Mouse (Mus musculus) stomach, postnatal 0 days (tissue): ENCODE measurements around the gene Ankrd23. TPM values are rescaled to one million over a fixed set of nuclear protein-coding genes. Genes with fewer than 3 reads are reported as not detected.

Experiments used
- ATAC-seq: fragments of 200-750 bp; cut with Nextera tagmentation; 2 replicates; pipeline ENCODE4 v1.8.0; 2017; ENCODE audit not compliant: low FRiP score, low TSS enrichment
- DNase-seq: peaks from one replicate; pipeline ENCODE4 v3.0.0-alpha.2; 2016; ENCODE audit warnings: low spot score
- H3K27ac ChIP-seq: fragments of 300-500 bp; sonication (generic); replicated peaks from 2 replicates; pipeline ENCODE4 v1.5.1; 2014; ENCODE audit warnings: mild to moderate bottlenecking, control low read depth
- H3K27me3 ChIP-seq: fragments of 300-500 bp; sonication (generic); 2 replicates; pipeline ENCODE4 v1.6.1; 2014; ENCODE audit warnings: low read length; ENCODE audit not compliant: control insufficient read depth, insufficient read depth
- H3K36me3 ChIP-seq: fragments of 300-500 bp; sonication (generic); 2 replicates; pipeline ENCODE4 v1.6.1; 2014; ENCODE audit warnings: low read length, mixed read lengths; ENCODE audit not compliant: control insufficient read depth, insufficient read depth
- H3K4me1 ChIP-seq: fragments of 300-500 bp; sonication (generic); replicated peaks from 2 replicates; pipeline ENCODE4 v1.6.1; 2014; ENCODE audit warnings: antibody characterized with exemption; ENCODE audit not compliant: control insufficient read depth, insufficient read depth
- H3K4me2 ChIP-seq: fragments of 300-500 bp; sonication (generic); replicated peaks from 2 replicates; pipeline ENCODE4 v1.6.1; 2014; ENCODE audit warnings: low read depth, mild to moderate bottlenecking, control low read depth, moderate library complexity
- H3K4me3 ChIP-seq: fragments of 300-500 bp; sonication (generic); 2 replicates; pipeline ENCODE4 v1.5.1; 2014; ENCODE audit warnings: low read depth, low read length, control low read depth
- H3K9ac ChIP-seq: fragments of 300-500 bp; sonication (generic); 2 replicates; pipeline ENCODE4 v1.6.1; 2014; ENCODE audit warnings: mild to moderate bottlenecking, low read length, control low read depth, mixed read lengths
- H3K9me3 ChIP-seq: fragments of 300-500 bp; sonication (generic); 2 replicates; pipeline ENCODE4 v1.6.1; 2016; ENCODE audit warnings: low read length; ENCODE audit not compliant: control insufficient read depth
- CTCF ChIP-seq: IDR thresholded peaks from 2 replicates; pipeline ENCODE4 v1.5.1; 2016; ENCODE audit warnings: antibody characterized with exemption, low read depth, mild to moderate bottlenecking, moderate library complexity
- EP300 ChIP-seq: optimal IDR thresholded peaks from 2 replicates; pipeline ENCODE3; 2016; ENCODE audit warnings: antibody characterized with exemption
- WGBS: fragments of 180-500 bp; shearing (Covaris S2); extraction: QIAGEN DNeasy Blood & Tissue Kit; methylation state at CpG from one replicate; pipeline ENCODE4 v1.1.7; 2014; 5-methylcytosine and 5-hydroxymethylcytosine counted together
- polyA plus RNA-seq: library from polyadenylated mRNA; unstranded; fragments of >200 nt; fragmentation: Nextera tagmentation; extraction: Ambion mirVana; gene quantifications from 2 replicates; pipeline ENCODE4 v1.2.1, GENCODE M21; 2015

The Ankrd23 gene
- polyA plus RNA-seq, 1 experiment from 2014 or later, result 6.1 TPM

DNA sequence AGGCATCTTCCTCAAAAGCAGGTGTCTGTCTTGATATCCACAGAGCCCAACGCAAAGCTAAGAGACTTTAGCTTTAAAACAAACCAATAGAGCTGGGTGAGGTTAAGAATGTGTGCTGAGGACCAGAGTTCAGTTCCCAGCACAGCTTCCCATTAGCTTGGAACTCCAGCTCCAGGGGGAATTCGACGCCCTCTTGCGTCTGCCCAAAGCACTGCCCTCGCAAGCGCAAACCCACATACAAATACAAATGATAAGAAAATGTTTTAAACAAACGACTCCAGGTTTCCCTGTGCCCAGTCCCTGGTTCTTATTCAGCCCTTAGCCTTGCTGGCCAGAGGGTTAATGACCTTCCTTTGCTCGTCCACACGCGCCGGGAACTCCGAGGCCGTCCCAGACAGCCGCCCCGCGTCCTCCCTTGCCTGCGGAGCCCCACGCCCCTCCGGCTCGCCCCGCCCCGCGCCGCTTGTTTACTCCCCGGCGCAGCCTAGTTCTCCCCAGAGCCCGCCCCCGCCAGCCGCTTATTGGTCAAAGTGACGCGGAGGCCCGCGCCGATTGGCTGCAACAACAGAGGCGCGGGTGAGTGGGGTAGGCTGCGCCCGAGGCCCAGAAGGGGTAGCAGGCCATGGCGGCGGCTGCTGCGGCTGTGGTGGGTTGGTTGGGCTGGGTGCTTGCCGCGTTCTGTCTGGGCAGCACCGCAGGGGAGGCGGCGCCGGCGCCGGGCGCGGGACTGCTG, 25.2 kb downstream of the Ankrd23 start, which contains the start of gene Cnnm3:
Gene Cnnm3, plus strand, starts transcription at position 579 of the 733 bp plus-strand sequence.
- 2% methylated on average over 50 of the region's 51 CpGs for WGBS
- H3K27me3 ChIP-seq, result no peaks in the 10 kb centered on the region
- H3K4me1 ChIP-seq, result peaks cover 2% of the 10 kb centered on the region; the same call in 1 of the 2 replicates
- H3K36me3 ChIP-seq, result no peaks in the 10 kb centered on the region
- H3K4me2 ChIP-seq, result peak within 1 kb of the TSS; percentile 96
- peak within 1 kb of the TSS; percentile 98 for H3K4me3 ChIP-seq
- ATAC-seq, result peak; percentile 98
- peak; percentile 100 for DNase-seq
- TF ChIP-seq CTCF (peak; percentile 65), EP300 (peak; percentile 94)
- no peaks in the 10 kb centered on the region for H3K9me3 ChIP-seq
- H3K9ac ChIP-seq, result peak within 1 kb of the TSS; percentile 96
- peak within 1 kb of the TSS; percentile 98 for H3K27ac ChIP-seq

DNA sequence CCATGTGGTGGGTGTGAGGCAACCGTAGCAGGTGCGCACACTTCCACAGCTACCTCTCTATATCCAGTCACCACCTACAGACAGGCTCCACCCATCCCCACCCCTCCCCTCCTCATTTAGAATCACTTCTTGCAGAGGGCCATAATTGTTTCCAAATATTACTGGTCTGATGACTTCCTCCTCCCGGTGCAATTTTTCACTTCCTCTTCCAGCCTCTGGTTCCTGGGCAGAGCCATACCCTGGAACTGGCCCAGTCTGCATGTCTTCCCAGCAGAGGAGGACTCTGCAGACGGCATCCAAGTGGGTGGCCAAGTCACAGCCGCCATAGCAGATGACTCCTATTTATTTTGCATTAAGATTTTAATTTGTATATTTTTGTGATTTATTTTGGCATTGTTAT, 28.4 kb downstream of the Ankrd23 start:
- Histone ChIP-seq H3K27me3 (no peaks in the 10 kb centered on the region), H3K36me3 (no peaks in the 10 kb centered on the region), H3K4me3 (no peak overlapping the region), H3K9ac (no peak overlapping the region), H3K4me2 (no peak overlapping the region), H3K9me3 (no peaks in the 10 kb centered on the region), H3K4me1 (no peaks in the 10 kb centered on the region; the same call in 1 of the 2 replicates), H3K27ac (no peak overlapping the region)
- ATAC-seq (no peak), DNase-seq (no peak)
- 60% methylated on average over 5 of the region's 5 CpGs for WGBS
- TF ChIP-seq EP300, result no peak
- TF ChIP-seq CTCF, result no peak

DNA sequence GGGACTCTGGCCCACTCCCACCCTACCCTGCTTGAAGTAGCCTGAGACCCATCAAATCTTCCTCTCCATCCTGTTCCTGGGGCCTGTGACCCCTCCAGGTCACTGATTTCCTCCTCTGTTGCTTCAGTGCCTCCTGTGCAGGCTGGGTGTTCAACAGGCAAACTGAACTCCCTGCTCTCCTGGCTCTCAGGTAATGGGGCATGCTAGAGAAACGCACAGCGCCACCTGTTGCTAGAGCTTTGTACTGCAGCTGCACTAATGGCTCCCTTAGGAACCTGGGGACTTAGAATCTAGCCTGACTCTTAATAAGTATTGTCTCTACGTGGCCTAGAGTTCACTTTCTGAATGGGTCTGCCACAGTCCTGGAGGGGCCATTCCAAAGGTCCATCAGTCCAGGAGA, 35.4 kb downstream of the Ankrd23 start:
- no peak for TF ChIP-seq EP300
- peak; percentile 96 for TF ChIP-seq CTCF
- peak; percentile 52 for ATAC-seq
- H3K9me3 ChIP-seq, result no peaks in the 10 kb centered on the region
- H3K9ac ChIP-seq, result no peak overlapping the region
- no peak overlapping the region for H3K4me3 ChIP-seq
- H3K4me2 ChIP-seq, result no peak overlapping the region
- 4% methylated on average over 3 of the region's 3 CpGs for WGBS
- no peak overlapping the region for H3K27ac ChIP-seq
- H3K27me3 ChIP-seq, result no peaks in the 10 kb centered on the region
- no peaks in the 10 kb centered on the region for H3K4me1 ChIP-seq
- peak; percentile 84 for DNase-seq
- peaks cover 2% of the 10 kb centered on the region; the same call in 1 of the 2 replicates for H3K36me3 ChIP-seq

DNA sequence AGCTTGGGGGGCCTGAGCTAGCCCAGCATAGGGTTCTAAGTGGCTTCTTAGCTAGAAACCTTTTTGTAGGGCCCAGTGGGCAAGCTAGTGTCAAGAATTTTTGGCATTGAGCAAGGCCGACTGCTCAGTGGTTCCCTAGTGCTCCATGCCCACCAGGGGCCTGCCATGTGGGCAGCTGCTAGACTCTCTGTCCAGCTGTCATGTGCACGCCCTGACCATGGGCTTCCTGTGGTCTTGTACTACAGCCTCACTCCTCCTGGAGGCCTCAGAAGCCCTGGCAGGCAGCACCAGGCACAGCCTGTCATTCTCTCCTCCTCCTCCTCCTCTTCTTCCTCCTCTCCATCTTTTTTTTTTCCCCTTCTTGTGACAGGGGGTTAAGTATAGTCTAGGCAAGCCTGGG, 39.4 kb downstream of the Ankrd23 start:
- no peak overlapping the region for H3K27ac ChIP-seq
- H3K4me2 ChIP-seq, result no peak overlapping the region
- H3K4me3 ChIP-seq, result no peak overlapping the region
- peaks cover 2% of the 10 kb centered on the region; the same call in 1 of the 2 replicates for H3K36me3 ChIP-seq
- TF ChIP-seq CTCF (no peak), EP300 (no peak)
- DNase-seq (no peak), ATAC-seq (no peak)
- 0 out of 2 replicates have a peak, but pooled peaks cover 2% of the 10 kb centered on the region for H3K4me1 ChIP-seq
- no peaks in the 10 kb centered on the region for H3K9me3 ChIP-seq
- 81% methylated on average over 2 of the region's 2 CpGs for WGBS
- H3K27me3 ChIP-seq, result no peaks in the 10 kb centered on the region
- no peak overlapping the region for H3K9ac ChIP-seq

- Histone ChIP-seq H3K27me3 (no peaks in the 10 kb centered on the region), H3K36me3 (peaks cover 2% of the 10 kb centered on the region; the same call in 1 of the 2 replicates), H3K4me2 (no peak overlapping the region), H3K9ac (no peak overlapping the region), H3K27ac (no peak overlapping the region), H3K9me3 (no peaks in the 10 kb centered on the region), H3K4me3 (no peak overlapping the region), H3K4me1 (0 out of 2 replicates have a peak, but pooled peaks cover 4% of the 10 kb centered on the region)
- ATAC-seq (no peak), DNase-seq (no peak)
- WGBS, result 58% methylated on average over 2 of the region's 2 CpGs
- TF ChIP-seq CTCF (peak; percentile 64), EP300 (no peak)
Observed at GRCm38 (mm10) chr1:36496719-36497118, 40.0 kb downstream of the Ankrd23 start.

DNA sequence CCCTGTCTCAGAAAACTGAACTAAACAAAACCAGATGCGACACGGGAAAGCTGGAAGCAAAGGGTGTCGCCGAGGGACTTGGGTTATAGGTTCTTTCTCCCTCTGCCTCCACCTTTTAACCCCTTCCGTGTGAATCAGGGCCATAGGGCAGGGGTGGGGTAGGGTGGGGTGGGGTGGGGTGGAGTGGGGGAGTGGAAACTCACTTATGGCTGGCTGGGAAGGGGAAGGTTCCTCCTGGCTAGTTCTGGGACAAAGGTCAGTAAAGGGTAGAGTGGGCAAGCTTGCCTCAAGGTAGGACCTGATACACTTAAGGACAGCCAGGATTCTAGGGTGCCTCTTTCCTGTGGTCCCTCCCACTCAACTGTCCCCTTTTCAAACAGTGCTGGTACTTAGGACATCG, 43.4 kb downstream of the Ankrd23 start:
- Histone ChIP-seq H3K4me1 (0 out of 2 replicates have a peak, but pooled peaks cover 4% of the 10 kb centered on the region), H3K4me3 (no peak overlapping the region), H3K27me3 (no peaks in the 10 kb centered on the region), H3K4me2 (no peak overlapping the region), H3K9me3 (no peaks in the 10 kb centered on the region), H3K27ac (0 out of 2 replicates have a peak overlapping the region, but pooled peaks have one; percentile 18), H3K36me3 (no peaks in the 10 kb centered on the region), H3K9ac (no peak overlapping the region)
- WGBS, result 61% methylated on average over 6 of the region's 6 CpGs
- no peak for TF ChIP-seq CTCF
- TF ChIP-seq EP300, result no peak
- no peak; the same call in 1 of the 2 replicates for ATAC-seq
- no peak for DNase-seq
